Mouse (Mus musculus) macrophage (primary cell): ENCODE data around the gene Gm28363. TPM values are rescaled to one million over a fixed set of nuclear protein-coding genes. Genes with fewer than 3 reads are reported as not detected.
"Not testable (repeated sequence)": the region's sequence is repeated elsewhere in the genome, so short reads cannot be mapped to it uniquely, and the experiment has no call there.

Source experiments
- H3K27ac ChIP-seq: fragments of 350-480 bp; formaldehyde crosslinking; 2 replicates; pipeline ENCODE4 v1.9.0; 2021
- H3K36me3 ChIP-seq: fragments of 350-480 bp; formaldehyde crosslinking; 2 replicates; pipeline ENCODE4 v1.9.0; 2021; ENCODE audit errors: inconsistent target
- H3K4me3 ChIP-seq: fragments of 350-480 bp; formaldehyde crosslinking; 2 replicates; pipeline ENCODE4 v1.9.0; 2021; ENCODE audit errors: inconsistent target
- H3K79me2 ChIP-seq: fragments of 350-480 bp; formaldehyde crosslinking; 2 replicates; pipeline ENCODE4 v1.9.0; 2021; ENCODE audit errors: inconsistent target
- WGBS: methylation state at CpG from one replicate; pipeline ENCODE4 v1.1.7; 2026; ENCODE audit warnings: inconsistent platforms; ENCODE audit not compliant: missing documents; 5-methylcytosine and 5-hydroxymethylcytosine counted together
- polyA plus RNA-seq: library from polyadenylated mRNA; stranded (reverse); fragments of 250-400 nt; gene quantifications from 3 replicates; pipeline ENCODE4 v1.2.4, GENCODE M21; 2018; ENCODE audit warnings: inconsistent platforms
- total RNA-seq, 78 experiments: library from RNA; depleted of rRNA; stranded (reverse); fragments of 250-400 nt; gene quantifications; 1 replicate in 9 of 78; 2 replicates in 24 of 78; 3 replicates in 43 of 78; 4 replicates in 2 of 78; pipeline ENCODE4 v1.2.4; 2018; ENCODE audit warnings: inconsistent platforms in 56 of 78

Gm28363 gene
- total RNA-seq (2018; cell fraction: chromatin; rRNA removed), result not detected
- total RNA-seq (2018; cell fraction: cytosol; rRNA removed), result not detected
- total RNA-seq (2018; cell fraction: nucleus; rRNA removed), result not detected
- polyA plus RNA-seq, result not detected in 3 replicates

- H3K79me2 ChIP-seq, H3K4me3 ChIP-seq, H3K27ac ChIP-seq, H3K36me3 ChIP-seq: not testable (repeated sequence)
- 57% methylated on average over 1 of the region's 2 CpGs for WGBS
Observed at GRCm38 (mm10) chr1:117696831-117697230, at the start of gene Gm28363. TSS of gene Gm28363 (plus strand) at chr1:117697131.

GRCm38 (mm10) chr1:117650236-117650635, 46.7 kb upstream of the Gm28363 start:
- not testable (repeated sequence) for H3K36me3 ChIP-seq, H3K4me3 ChIP-seq, H3K79me2 ChIP-seq, H3K27ac ChIP-seq
- WGBS, result 56% methylated on average over 1 of the region's 1 CpGs

Other genes with a start within 250 kb of the Gm28363 start
- gene B020011L13Rik, start 84.0 kb downstream of the Gm28363 start, polyA plus RNA-seq, result not detected in 3 replicates
- not detected in 3 replicates for gene Gm28360, start 132.9 kb downstream of the Gm28363 start, polyA plus RNA-seq
- gene Gm28168, start 230.9 kb downstream of the Gm28363 start, polyA plus RNA-seq, result not detected in 3 replicates